Mouse (Mus musculus): Measurements from ENCODE around the gene Shroom1.

The Shroom1 gene

DNA sequence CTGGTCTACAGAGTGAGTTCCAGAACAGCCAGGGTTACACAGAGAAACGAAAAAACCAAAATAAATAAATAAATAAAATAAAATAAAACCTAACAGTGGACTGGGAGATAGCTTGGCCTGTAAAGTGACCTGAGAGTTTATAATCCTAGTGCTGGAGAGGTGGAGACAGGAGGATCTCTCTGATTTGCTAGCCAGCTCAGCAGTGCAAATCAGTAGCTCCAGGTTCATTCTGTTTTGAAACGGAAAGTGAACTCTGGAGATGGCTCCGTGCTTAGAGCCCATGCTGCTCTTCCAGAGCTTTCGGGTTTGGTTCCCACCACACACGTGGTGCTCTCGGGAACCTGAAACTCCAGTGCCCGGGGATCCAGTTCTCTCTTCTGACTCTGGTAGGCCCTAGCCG is 9.0 kb upstream of the Shroom1 start:
- no peak for DNase-seq

DNA sequence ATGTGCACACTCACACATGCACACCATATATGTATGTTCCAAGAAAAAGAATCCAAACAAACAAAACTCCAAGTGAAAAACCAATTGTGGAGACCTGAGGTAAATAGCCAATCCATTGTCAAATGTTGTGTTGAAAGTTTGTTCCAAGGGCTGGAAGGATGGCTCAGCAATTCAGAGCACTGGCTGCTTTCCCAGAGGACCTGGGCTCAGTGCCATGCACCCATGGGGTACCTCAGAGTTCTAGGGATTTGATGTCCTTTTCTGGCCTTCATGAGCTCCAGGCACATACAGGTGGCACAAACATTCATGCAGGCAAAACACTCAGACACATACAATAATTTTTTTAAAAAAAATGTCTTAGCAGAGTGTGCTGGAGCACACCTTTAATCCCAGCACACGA is 8.5 kb upstream of the Shroom1 start:
- no peak for DNase-seq

- DNase-seq, result no peak
Measured at GRCm38 (mm10) chr11:53450070-53450705, 6.8 kb upstream of the Shroom1 start.

GRCm38 (mm10) chr11:53451361-53451760 is 5.6 kb upstream of the Shroom1 start:
- DNase-seq, result no peak

DNA sequence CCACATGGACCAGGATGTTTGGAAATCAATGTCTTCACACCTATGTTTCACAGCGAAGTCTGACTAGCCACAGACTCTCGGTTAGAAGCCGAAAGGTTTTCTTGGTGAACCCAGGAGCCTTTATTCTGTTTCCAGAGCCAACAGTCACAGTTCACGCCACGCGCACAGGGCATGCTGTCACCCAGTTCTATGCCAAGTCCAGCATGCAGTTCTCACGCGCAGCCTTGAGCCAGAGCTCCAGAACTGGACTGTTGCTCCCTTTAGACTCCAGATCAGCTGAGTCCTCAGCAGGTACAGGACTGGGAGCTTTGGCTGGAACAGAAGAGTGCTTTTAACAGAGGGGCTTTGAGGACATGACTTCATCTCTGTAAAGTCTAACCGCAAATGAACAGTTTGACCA is 4.6 kb upstream of the Shroom1 start:
- no peak for DNase-seq

- no peak for DNase-seq
Measured at GRCm38 (mm10) chr11:53453031-53453430, 4.0 kb upstream of the Shroom1 start.

GRCm38 (mm10) chr11:53457372-53457954 is 458 bp downstream of the Shroom1 start:
- peak; percentile 44 for DNase-seq

- DNase-seq, result no peak
Measured at GRCm38 (mm10) chr11:53458996-53459395, 2.0 kb downstream of the Shroom1 start.

DNA sequence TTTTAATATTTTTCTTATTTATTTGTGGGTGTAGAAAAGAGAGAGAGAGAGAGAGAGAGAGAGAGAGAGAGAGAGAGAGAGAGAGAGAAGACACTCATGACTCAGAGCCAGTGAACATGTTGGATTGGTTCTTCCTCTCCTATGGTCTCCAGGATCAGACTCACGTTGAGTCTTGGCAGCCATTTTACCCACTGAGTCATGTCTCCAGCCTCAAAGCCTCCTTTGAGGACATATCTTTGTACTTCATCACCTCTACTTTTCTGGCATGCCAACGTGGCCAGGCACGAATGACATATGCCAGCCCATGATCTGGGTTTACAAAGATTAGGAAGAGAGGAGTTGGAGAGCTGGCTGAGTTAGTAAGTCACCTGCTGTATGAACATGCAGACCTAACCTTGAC is 3.2 kb downstream of the Shroom1 start:
- no peak for DNase-seq

DNA sequence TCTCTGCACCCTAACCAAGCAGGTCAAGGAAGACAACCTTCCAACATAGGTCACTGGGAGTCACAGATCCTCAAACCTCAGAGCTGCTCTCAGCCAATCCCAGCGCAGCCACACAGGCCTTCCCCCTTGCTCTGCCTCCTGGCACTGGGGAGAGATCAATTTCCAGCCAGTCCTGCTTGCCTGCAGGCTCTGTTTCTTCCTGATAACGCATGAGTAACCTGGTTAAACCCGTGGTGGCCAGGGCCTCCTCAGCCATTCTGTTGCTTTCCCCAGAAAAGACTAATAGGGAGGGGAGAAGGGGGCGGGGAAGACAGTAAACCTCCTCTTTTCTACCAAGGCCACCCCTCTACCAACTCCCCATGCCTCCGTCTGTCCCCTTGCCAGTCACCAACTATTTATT is 4.7 kb downstream of the Shroom1 start:
- DNase-seq, result no peak

DNA sequence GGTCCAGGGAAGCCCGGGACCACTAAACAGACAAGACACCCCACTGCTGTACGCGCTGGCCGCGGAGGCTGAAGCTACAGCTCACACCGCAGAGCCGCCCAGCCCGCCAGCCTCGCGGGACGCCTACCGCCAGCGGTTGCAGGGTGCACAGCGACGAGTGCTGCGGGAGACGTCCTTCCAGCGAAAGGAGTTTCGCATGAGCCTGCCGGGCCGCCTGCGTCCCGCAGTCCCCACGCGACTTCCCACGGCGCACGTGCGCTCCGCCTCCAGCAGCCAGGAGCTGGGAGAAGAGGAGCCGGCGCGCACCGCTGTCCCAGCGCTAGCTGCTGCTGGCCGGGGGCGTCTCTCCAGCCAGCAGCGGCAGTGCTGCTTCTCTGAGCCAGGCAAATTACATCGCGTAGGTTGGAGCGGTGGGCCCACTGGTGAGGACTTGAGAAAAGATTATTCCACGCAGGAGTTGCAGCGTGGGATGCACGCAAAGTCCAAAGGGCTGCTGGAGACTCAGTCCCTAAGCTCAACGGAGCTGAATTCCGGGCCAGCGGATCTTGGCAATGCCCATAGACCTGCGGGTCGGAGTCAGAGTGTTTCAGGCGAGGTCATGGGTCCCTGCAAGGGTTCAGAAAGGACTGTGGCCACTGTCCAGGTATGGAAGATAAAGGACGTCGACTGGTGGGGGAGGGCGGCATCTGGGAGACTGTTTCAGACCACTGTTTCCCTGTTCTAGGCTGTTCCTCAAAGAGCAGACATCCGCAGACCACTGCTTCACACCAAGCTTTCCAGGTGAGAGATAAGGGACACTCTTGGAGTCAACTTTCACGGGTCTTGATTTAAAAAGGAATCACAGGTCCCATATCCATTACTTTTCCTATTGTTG is 6.8 kb downstream of the Shroom1 start:
- DNase-seq, result peak; percentile 71

- DNase-seq, result peak; percentile 90
Measured at GRCm38 (mm10) chr11:53466231-53466971, 9.4 kb downstream of the Shroom1 start.

DNA sequence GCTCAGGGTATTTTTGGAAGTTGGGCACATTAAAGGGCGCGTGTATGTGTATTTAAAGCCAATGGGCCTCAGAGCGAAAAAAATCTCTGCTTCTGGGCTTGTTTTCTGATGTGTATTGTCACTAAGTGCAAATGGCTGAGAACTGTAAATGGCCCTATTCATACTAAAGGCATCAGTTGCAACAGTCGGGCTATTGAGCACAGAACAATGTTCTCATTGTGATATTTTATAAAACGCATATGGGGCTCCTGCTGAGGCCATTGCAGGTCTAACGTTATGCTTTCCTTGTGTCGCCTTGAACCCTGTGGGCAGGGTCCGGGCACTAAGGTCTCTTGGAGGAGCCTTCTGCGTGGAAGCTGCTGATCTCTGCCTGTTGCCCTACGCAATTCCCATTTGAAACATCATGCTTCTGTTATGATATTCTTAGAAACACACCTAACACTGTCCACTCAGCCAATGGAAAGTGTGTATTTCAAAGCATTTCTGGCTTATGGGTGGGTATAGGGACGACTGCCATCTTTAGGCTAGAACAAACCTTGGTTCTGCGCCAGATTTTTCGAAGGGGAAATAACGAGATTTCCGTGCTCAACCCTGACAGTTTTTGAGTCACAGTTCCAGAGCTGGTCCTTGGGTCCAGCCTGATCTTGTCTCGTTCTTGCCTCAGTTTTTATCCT is 12.4 kb downstream of the Shroom1 start:
- no peak for DNase-seq

- peak; percentile 95 for DNase-seq
Measured at GRCm38 (mm10) chr11:53469968-53470695, 13.1 kb downstream of the Shroom1 start, which contains the start of gene Gm9837. Gene Gm9837, minus strand, starts transcription at chr11:53470479.

- no peak for DNase-seq
Measured at GRCm38 (mm10) chr11:53472709-53473108, 15.7 kb downstream of the Shroom1 start.

DNA sequence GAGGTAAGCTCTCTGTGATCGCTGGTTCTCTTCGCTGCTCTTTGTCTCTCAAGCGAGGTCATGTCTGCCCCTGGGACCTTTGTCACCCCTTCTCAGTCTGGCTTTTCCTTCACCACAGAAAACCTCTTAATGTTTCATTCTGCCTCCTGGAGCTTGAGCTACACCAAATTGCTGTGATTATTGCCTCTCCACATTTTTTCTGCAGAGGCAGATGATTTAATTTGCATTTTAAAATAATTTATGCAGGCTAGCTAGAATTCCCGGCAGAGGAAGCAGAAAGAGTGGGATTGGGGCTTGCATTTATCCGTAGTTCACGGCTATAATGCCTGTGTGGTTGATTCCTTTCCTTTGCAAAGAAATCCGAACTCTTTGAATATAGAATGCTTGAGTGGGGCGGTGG is 18.6 kb downstream of the Shroom1 start:
- DNase-seq, result no peak

DNA sequence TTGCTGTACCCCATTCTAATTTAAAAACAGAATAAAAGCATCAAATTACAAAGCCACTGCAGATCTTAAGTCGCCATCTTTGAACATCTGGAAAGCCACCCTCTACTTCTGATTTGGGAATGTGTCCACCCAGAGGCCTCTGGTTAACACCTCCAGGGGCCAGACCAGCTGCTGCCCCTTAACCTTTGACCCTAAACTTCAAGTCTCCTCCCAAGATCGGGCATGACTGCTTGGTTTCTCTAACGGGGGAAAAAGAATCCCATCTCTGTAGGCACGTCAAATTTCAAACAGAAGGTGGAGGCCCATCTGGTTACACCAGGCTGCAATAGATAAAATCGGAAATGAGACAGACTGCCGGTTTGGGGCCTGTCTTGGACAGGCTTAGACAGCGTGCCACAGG is 20.8 kb downstream of the Shroom1 start:
- DNase-seq, result no peak

- no peak for DNase-seq
Measured at GRCm38 (mm10) chr11:53478383-53479170, 21.6 kb downstream of the Shroom1 start.

DNA sequence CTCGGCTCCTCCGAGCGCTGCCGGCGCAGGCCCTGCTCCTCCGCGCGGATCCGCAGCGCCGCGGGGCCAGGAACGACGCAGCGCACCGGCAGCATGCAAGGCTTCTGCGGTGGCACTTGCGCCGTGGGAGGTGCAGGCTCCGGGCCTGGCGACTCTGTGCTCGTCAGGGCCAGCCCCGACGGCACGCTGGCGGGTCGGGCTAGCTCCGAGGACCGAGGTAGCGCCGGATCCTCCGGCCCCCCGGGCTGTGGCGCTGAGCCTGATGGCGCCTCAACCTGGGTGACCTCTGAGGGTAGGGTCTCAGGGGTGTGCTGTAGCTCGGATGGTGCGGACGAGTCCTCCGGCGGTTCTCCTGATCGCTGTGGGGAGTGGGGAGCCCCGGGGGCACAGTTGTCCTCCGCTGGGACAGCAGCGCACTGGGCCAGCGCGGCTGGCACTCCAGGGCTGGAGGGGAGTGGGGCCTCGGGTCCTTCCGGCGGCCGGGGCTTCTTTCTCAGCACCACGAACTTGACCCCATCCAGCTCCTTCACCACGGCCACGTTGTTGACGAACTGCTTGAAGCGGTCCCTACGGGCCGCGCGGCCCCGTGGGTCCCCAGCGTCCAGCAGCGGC is 22.3 kb downstream of the Shroom1 start:
- DNase-seq, result no peak

GRCm38 (mm10) chr11:53479783-53480301 is 22.8 kb downstream of the Shroom1 start, which contains the start of the genes Gm9945 and Sowaha:
Gene Gm9945, plus strand, starts transcription at chr11:53480166.
Gene Sowaha, minus strand, starts transcription at chr11:53480274.
- DNase-seq, result peak; percentile 50

Measured in embryo, embryonic 11 days (tissue).